Mouse (Mus musculus): ENCODE measurements around the gene Hoxa1. TPM values are rescaled to one million over a fixed set of nuclear protein-coding genes. Genes with fewer than 3 reads are reported as not detected.
A peak's percentile ranks its signal among the peaks of the same experiment; 100 is the strongest.

Hoxa1 gene
- polyA plus RNA-seq (2016; fragmentation: Nextera tagmentation; extraction: Ambion mirVana), result 0.19 and 0.31 TPM in 2 replicates

DNA sequence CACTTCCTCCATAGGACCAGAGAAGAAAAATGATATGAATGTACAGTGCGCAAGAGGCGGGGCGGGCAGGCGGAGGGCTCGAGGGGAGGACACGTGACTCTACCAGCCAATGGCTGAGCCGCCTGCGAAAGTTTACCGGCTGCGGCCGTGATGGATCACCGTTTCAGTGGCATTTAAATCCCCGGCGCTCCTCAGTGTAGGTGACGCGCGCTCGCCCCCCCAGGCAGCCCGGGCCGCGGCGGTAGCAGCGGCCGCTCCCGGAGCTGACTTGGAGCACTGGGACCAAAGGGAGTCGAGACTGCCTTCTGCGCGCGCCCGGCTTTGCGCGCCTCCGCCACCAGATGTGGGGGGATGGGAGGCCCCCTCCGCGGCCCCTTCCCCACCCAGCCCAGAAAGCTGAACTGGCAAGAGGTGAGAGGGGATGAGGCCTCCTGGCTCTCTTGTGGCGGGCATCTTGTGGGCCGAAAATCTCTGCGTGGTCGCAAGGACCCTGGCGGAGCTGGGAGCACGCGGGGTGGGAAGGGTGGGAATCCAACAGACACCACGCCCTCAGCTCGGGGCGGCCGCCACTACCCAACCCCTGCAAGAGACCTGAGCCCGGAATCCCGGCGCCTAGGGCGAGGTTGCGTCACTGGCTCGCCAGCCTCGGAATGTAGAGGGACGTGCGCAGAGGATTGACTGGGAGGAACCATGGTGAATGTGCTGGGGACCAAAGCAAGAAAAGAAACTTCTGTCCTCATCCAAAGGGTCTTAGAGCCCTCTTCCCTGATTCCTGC is at the start of gene Hoxa1:
Hoxa1 (minus strand) TSS at position 42 of the 776 bp plus-strand sequence.
- WGBS, result under 1% methylated on average over 55 of the region's 55 CpGs
- Histone ChIP-seq H3K27ac (no peak within 1 kb of the TSS), H3K4me3 (replicated peaks) (peak within 1 kb of the TSS; percentile 55), H3K36me3 (replicated peaks) (no peaks in the 10 kb centered on the region), H3K9me3 (no peaks in the 10 kb centered on the region), H3K9ac (peak within 1 kb of the TSS; percentile 55), H3K27me3 (peaks cover 97% of the 10 kb centered on the region), H3K4me1 (peaks cover 16% of the 10 kb centered on the region), H3K4me2 (peak within 1 kb of the TSS; percentile 99)
- ATAC-seq (ENCODE audit: low FRiP score), result peak; percentile 79; the same call in 1 of the 2 replicates

DNA sequence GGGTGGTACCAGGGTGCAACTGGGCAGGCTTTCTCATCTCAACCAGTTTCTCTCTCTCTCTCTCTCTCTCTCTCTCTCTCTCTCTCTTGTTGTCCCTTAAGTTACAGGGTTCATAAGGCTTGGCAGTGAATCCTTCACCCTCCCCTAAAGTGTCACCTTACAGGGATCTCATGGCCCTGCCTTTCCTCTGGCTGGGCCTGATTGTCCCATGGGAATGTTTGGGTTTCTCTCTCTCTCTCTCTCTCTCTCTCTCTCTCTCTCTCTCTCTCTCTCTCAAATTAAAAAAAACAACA is 49.5 kb upstream of the Hoxa1 start:
- Histone ChIP-seq H3K9me3 (no peaks in the 10 kb centered on the region), H3K36me3 (replicated peaks) (no peaks in the 10 kb centered on the region), H3K9ac (no peak overlapping the region), H3K4me2 (no peak overlapping the region), H3K27me3 (peaks cover 99% of the 10 kb centered on the region), H3K27ac (no peak overlapping the region), H3K4me3 (replicated peaks) (no peak overlapping the region), H3K4me1 (peaks cover 20% of the 10 kb centered on the region; the same call in 1 of the 2 replicates)
- ATAC-seq (ENCODE audit: low FRiP score), result no peak

DNA sequence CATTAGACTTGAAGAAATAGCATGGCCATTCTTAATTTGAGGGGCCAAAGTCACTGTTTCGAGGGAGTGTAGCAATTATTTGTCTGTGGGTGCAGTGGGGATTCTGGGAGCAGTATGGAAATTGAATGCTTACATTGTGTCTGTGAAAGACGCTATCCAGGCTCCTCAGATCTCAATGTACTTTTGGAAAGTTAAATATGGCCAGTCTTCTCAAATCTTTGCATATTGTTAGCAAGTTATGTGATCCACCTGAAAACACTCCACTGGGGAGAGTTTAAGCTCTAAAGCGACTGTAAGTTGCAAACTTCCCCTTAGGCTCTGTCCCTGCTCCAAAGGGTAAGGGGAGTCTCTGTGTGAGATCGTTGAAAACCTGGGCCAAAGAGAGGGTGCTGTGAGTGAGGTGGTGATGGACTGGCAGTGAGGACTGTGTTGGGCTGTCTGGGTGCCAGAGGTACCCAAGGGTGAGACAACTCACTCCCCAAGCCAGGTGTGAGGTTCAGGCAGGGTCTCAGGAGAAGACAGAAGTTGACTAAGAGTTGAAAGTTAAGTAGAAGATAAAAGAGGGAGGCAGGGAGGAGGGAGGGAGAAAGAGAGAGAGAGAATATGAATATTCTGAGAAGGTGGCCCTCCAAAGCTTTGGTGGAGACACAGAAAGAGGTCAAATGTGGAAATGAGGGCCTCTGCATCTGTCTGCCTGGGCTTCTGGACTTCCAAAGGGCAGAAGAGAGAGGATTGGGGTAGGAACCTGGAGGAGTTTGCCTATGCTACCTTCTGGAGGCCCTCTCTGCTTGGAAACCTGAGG is 49.0 kb upstream of the Hoxa1 start:
- no peaks in the 10 kb centered on the region for H3K36me3 ChIP-seq (replicated peaks)
- H3K27me3 ChIP-seq, result peaks cover 98% of the 10 kb centered on the region
- WGBS, result 1% methylated on average over 4 of the region's 4 CpGs
- no peaks in the 10 kb centered on the region for H3K9me3 ChIP-seq
- no peak overlapping the region for H3K4me2 ChIP-seq
- no peak overlapping the region for H3K9ac ChIP-seq
- H3K27ac ChIP-seq, result no peak overlapping the region
- H3K4me3 ChIP-seq (replicated peaks), result no peak overlapping the region
- ATAC-seq (ENCODE audit: low FRiP score), result no peak
- peaks cover 20% of the 10 kb centered on the region; the same call in 1 of the 2 replicates for H3K4me1 ChIP-seq

DNA sequence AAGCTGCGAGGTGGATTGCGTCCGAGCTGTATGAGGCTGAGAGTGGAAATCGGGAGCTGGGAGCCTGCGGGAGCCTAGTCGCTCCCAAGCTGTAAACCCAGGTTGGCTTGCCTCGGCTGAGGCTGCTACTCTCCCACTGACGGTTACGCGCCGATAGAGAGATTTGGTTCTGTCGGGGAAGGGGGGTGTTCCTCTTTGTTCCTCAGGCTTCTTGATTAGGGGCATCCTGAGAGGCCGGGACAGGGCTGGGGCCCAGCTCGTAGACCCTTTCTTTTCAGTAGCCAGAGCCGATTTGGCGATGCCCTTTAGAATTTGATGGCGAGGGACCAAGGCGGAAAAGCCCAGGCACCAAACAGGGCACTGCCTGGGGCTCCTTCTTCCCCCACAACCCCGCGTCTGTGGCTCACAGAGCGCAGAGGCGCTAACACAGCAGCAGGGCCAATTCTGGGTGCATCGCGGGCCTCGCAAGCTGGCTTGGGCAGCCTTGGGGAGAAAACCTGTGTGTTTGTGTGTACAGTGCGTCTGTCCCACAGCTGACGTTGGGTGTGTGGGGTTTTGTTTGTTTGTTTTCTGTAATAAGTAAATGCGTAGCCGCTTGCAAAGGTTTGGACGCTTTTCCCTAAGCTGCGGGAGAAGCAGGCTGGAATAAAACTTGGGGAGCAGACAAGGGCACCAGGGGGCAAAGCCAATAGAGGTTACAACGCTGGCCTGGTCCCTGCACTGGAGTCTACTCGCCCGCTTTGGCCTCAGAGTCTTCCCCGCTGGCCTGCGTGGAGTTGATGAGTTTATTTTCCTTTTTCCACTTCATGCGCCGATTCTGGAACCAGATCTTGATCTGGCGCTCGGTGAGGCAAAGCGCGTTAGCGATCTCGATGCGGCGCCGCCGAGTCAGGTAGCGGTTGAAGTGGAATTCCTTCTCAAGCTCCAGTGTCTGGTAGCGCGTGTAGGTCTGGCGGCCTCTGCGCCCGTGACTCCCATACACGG is 47.8 kb upstream of the Hoxa1 start:
- Histone ChIP-seq H3K27ac (no peak overlapping the region), H3K27me3 (peaks cover 98% of the 10 kb centered on the region), H3K4me1 (peaks cover 16% of the 10 kb centered on the region; the same call in 1 of the 2 replicates), H3K4me3 (replicated peaks) (no peak overlapping the region), H3K9me3 (no peaks in the 10 kb centered on the region), H3K4me2 (no peak overlapping the region), H3K36me3 (replicated peaks) (no peaks in the 10 kb centered on the region), H3K9ac (no peak overlapping the region)
- WGBS, result under 1% methylated on average over 55 of the region's 55 CpGs
- ATAC-seq (ENCODE audit: low FRiP score), result no peak

DNA sequence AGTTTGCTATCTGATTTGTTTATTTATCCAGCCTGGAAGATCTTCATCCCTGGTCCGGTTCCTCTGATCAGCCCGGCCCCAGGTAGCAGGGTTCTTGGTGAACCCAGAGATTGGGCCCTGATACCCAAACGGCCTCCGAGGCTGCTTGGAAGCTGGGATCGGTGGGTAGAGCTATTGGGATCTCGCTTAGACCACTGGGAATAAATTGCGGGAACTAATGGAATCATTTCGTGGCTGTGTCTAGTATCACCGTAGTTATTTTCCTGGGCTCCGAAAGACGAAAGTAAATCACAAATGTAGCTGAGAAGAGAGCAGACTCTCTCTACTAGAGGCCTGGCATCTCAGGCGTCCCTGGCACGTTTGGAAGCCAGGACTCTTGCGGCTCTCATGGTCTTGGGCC is 47.1 kb upstream of the Hoxa1 start:
- ATAC-seq (ENCODE audit: low FRiP score), result no peak
- peaks cover 16% of the 10 kb centered on the region; the same call in 1 of the 2 replicates for H3K4me1 ChIP-seq

DNA sequence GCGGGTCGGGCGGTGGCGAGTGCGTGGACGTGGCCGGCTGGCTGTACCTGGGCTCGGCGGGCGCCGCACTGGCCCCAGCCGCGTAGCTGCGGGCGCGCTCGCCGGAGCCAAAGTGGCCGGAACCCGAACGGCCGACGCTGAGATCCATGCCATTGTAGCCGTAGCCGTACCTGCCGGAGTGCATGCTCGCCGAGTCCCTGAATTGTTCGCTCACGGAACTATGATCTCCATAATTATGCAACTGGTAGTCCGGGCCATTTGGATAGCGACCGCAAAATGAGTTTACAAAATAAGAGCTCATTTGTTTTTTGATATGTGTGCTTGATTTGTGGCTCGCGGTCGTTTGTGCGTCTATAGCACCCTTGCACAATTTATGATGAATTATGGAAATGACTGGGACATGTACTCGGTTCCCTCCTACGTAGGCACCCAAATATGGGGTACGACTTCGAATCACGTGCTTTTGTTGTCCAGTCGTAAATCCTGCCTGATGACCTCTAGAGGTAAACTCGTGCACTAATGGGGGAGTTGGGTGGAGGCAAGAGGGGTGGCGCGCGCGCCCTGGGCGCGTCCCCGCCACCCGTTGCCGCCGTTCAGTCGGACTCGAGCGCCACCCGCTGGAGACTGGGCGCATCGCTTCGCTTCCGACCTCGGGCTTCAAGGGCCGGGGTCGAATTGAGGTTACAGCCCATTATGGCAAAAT is 46.1 kb upstream of the Hoxa1 start, which contains the start of gene Hoxa5:
Hoxa5 (minus strand) TSS at position 538 of the 703 bp plus-strand sequence.
- WGBS, result under 1% methylated on average over 65 of the region's 65 CpGs
- peak within 1 kb of the TSS; percentile 25 for H3K4me3 ChIP-seq (replicated peaks)
- no peak within 1 kb of the TSS for H3K9ac ChIP-seq
- no peak for ATAC-seq (ENCODE audit: low FRiP score)
- H3K9me3 ChIP-seq, result no peaks in the 10 kb centered on the region
- H3K4me1 ChIP-seq, result peaks cover 16% of the 10 kb centered on the region; the same call in 1 of the 2 replicates
- H3K27ac ChIP-seq, result no peak within 1 kb of the TSS
- peaks cover 99% of the 10 kb centered on the region for H3K27me3 ChIP-seq
- no peaks in the 10 kb centered on the region for H3K36me3 ChIP-seq (replicated peaks)
- H3K4me2 ChIP-seq, result peak within 1 kb of the TSS; percentile 24

More for the DNA sequence above, 47.1 kb upstream of the Hoxa1 start:
- Histone ChIP-seq H3K4me3 (replicated peaks) (no peak overlapping the region), H3K9me3 (no peaks in the 10 kb centered on the region), H3K27ac (no peak overlapping the region), H3K4me2 (no peak overlapping the region), H3K27me3 (peaks cover 99% of the 10 kb centered on the region), H3K36me3 (replicated peaks) (no peaks in the 10 kb centered on the region), H3K9ac (no peak overlapping the region)
- 4% methylated on average over 14 of the region's 14 CpGs for WGBS

DNA sequence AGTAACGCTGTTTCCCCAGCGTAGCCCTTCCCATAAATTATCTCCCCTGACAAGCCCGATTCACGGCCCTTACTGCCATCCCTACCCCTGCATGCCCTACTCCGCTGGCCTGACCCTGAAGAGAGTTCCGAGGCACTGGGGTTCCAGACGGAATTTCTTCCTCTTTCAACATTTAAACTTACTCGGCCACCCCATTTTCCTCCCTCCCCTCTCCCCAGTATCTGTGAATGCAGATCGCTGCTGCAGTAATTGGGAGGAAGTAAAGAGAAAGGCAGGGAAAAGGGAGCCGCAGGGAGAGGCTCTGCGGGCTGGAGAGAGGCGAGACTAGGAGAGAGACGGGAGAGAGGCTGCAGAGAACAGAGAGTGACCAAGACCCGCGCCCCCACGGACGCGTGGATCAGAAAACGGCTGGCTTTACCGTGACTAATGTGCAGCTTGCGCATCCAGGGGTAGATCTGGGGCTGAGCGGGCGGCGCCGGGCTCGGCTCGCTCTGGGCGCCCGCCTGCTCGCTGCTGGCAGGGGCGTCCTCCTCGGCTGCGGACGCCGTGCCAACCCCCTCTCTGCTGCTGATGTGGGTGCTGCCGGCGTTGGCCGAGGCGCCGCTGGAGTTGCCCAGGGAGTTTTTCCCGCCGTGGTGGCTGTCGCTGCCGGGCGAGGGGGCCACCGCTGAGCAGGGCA is 45.4 kb upstream of the Hoxa1 start:
- peaks cover 12% of the 10 kb centered on the region; the same call in 1 of the 2 replicates for H3K4me1 ChIP-seq
- under 1% methylated on average over 40 of the region's 46 CpGs for WGBS
- peak overlapping the region; percentile 25 for H3K4me3 ChIP-seq (replicated peaks)
- no peak overlapping the region for H3K9ac ChIP-seq
- no peaks in the 10 kb centered on the region for H3K36me3 ChIP-seq (replicated peaks)
- no peaks in the 10 kb centered on the region for H3K9me3 ChIP-seq
- ATAC-seq (ENCODE audit: low FRiP score), result no peak
- H3K27ac ChIP-seq, result no peak overlapping the region
- H3K4me2 ChIP-seq, result peak overlapping the region; percentile 24
- H3K27me3 ChIP-seq, result peaks cover 99% of the 10 kb centered on the region

DNA sequence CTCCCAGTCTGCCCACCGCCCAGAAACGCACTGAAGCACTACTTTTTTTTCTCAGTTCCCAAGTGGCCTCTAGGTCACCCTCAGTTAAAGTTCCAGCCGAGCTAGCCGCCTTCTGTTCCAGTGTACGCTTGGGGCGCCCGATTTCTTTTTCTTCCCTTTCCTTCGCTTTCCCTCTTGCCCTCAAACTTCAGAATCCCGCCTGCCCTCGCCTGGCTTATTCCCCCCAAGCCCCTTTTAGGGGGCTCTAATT is 44.9 kb upstream of the Hoxa1 start:
- no peaks in the 10 kb centered on the region for H3K9me3 ChIP-seq
- under 1% methylated on average over 10 of the region's 10 CpGs for WGBS
- no peak overlapping the region for H3K9ac ChIP-seq
- H3K27me3 ChIP-seq, result peaks cover 99% of the 10 kb centered on the region
- ATAC-seq (ENCODE audit: low FRiP score), result no peak
- H3K4me3 ChIP-seq (replicated peaks), result no peak overlapping the region
- H3K36me3 ChIP-seq (replicated peaks), result no peaks in the 10 kb centered on the region
- no peak overlapping the region for H3K4me2 ChIP-seq
- H3K27ac ChIP-seq, result no peak overlapping the region
- peaks cover 9% of the 10 kb centered on the region; the same call in 1 of the 2 replicates for H3K4me1 ChIP-seq

DNA sequence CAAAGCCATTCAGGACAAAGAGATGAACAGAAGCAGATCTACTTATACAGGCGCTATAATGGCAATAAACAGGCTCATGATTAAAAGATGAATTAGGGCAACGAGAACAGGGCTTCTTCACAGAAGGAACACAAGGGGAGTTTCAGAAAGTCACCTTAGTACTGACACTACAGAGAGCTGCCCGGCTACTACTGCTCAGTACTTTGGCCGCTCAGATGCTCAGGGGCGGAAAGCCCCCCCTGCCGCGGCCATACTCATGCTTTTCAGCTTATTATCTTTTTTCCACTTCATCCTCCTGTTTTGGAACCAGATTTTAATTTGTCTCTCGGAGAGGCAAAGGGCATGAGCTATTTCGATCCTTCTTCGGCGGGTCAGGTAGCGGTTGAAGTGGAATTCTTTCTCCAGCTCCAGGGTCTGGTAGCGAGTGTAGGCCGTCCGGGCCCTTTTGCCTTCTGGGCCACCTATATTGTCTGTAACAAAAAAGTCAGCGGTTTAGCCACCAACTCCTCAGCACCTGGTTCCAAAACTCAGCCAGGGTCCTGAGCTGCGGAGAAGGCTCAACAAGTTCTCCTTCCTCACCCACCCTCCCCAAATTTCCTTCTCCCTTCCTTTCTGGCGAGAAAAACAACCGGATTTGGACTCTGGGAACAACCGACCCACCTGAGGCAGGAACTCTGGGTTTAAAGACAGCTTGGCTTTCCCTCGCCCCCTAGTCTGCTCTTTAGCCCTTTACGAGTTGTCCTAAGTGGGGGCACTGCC is 44.4 kb upstream of the Hoxa1 start:
- Histone ChIP-seq H3K9ac (no peak overlapping the region), H3K27ac (no peak overlapping the region), H3K27me3 (peaks cover 99% of the 10 kb centered on the region), H3K4me2 (no peak overlapping the region), H3K4me3 (replicated peaks) (no peak overlapping the region), H3K9me3 (no peaks in the 10 kb centered on the region), H3K4me1 (peaks cover 9% of the 10 kb centered on the region; the same call in 1 of the 2 replicates), H3K36me3 (replicated peaks) (no peaks in the 10 kb centered on the region)
- 1% methylated on average over 22 of the region's 22 CpGs for WGBS
- no peak for ATAC-seq (ENCODE audit: low FRiP score)

DNA sequence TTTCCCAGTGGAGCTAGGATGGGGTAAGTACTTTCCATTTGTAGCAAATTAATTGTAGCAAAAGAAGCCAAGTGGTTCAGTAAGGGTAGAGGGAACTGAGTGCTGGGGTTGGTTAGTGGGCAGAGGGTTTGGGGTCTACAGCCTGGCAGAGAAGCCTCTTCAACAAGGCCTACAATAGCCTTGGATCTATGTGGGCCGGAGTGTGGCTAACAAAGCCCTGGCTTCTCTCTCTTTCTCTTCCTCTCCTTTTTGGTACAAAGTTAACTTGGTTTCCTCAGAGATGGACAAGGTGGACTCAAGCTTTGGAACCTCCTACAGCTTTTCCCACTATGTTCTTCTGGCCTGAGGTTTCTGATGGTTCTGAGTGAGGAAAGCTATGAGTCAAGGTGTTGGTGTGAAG is 43.2 kb upstream of the Hoxa1 start:
- no peak overlapping the region for H3K4me2 ChIP-seq
- ATAC-seq (ENCODE audit: low FRiP score), result no peak
- peaks cover 9% of the 10 kb centered on the region; the same call in 1 of the 2 replicates for H3K4me1 ChIP-seq
- H3K27me3 ChIP-seq, result peaks cover 99% of the 10 kb centered on the region
- H3K27ac ChIP-seq, result no peak overlapping the region
- no peaks in the 10 kb centered on the region for H3K36me3 ChIP-seq (replicated peaks)
- H3K4me3 ChIP-seq (replicated peaks), result no peak overlapping the region
- H3K9me3 ChIP-seq, result no peaks in the 10 kb centered on the region
- WGBS, result 12% methylated on average over 1 of the region's 1 CpGs
- H3K9ac ChIP-seq, result no peak overlapping the region

Data from forebrain, embryonic 12.5 days (tissue).